Mouse (Mus musculus) limb, embryonic 12.5 days (tissue): ENCODE measurements around the gene Heatr6. TPM values are rescaled to one million over a fixed set of nuclear protein-coding genes. Genes with fewer than 3 reads are reported as not detected.
A peak's percentile ranks its signal among the peaks of the same experiment; 100 is the strongest.

ENCODE experiments used
- ATAC-seq: fragments of 200-750 bp; cut with Nextera tagmentation; 2 replicates; pipeline ENCODE4 v1.8.0; 2017; ENCODE audit warnings: low read depth, moderate TSS enrichment; ENCODE audit not compliant: insufficient number of reproducible peaks, insufficient read depth, low FRiP score, low TSS enrichment
- H3K27ac ChIP-seq: fragments of 300-500 bp; sonication (generic); 2 replicates; pipeline ENCODE4 v1.5.1; 2016; ENCODE audit warnings: mild to moderate bottlenecking, moderate library complexity
- H3K27me3 ChIP-seq: fragments of 300-500 bp; sonication (generic); 2 replicates; pipeline ENCODE4 v1.6.1; 2016; ENCODE audit warnings: mild to moderate bottlenecking, moderate library complexity
- H3K36me3 ChIP-seq: fragments of 300-500 bp; sonication (generic); 2 replicates; pipeline ENCODE4 v1.6.1; 2016; ENCODE audit warnings: mild to moderate bottlenecking, moderate library complexity
- H3K4me1 ChIP-seq: fragments of 300-500 bp; sonication (generic); replicated peaks from 2 replicates; pipeline ENCODE4 v1.6.1; 2016
- H3K4me2 ChIP-seq: fragments of 300-500 bp; sonication (generic); 2 replicates; pipeline ENCODE4 v1.6.1; 2016; ENCODE audit warnings: mild to moderate bottlenecking, moderate library complexity
- H3K4me3 ChIP-seq: fragments of 300-500 bp; sonication (generic); replicated peaks from 2 replicates; pipeline ENCODE4 v1.5.1; 2016; ENCODE audit warnings: mild to moderate bottlenecking
- H3K9ac ChIP-seq: fragments of 300-500 bp; sonication (generic); replicated peaks from 2 replicates; pipeline ENCODE4 v1.6.1; 2016; ENCODE audit warnings: mild to moderate bottlenecking, moderate library complexity
- H3K9me3 ChIP-seq: fragments of 300-500 bp; sonication (generic); 2 replicates; pipeline ENCODE4 v1.6.1; 2016; ENCODE audit warnings: mild to moderate bottlenecking, moderate library complexity
- WGBS: fragments of 180-500 bp; shearing (Covaris S2); methylation state at CpG from one replicate; pipeline ENCODE4 v1.1.7; 2016; 5-methylcytosine and 5-hydroxymethylcytosine counted together
- polyA plus RNA-seq: library from polyadenylated mRNA; unstranded; fragments of >200 nt; fragmentation: Nextera tagmentation; extraction: Ambion mirVana; gene quantifications from 2 replicates; pipeline ENCODE4 v1.2.1, GENCODE M21; 2016

Heatr6 gene
- polyA plus RNA-seq, 1 experiment from 2014 or later = 30.8 TPM

GRCm38 (mm10) chr11:83754227-83754626 lies 731 bp downstream of the Heatr6 start:
- H3K27ac ChIP-seq = no peak overlapping the region; the same call in 1 of the 2 replicates
- no peaks in the 10 kb centered on the region; the same call in 1 of the 2 replicates for H3K27me3 ChIP-seq
- peak overlapping the region; percentile 74 for H3K4me2 ChIP-seq
- peaks cover 12% of the 10 kb centered on the region for H3K4me1 ChIP-seq
- 9% methylated on average over 8 of the region's 8 CpGs for WGBS
- peaks cover 34% of the 10 kb centered on the region for H3K36me3 ChIP-seq
- H3K4me3 ChIP-seq = peak overlapping the region; percentile 83
- peak overlapping the region; percentile 84 for H3K9ac ChIP-seq
- no peak for ATAC-seq
- H3K9me3 ChIP-seq = no peaks in the 10 kb centered on the region

DNA sequence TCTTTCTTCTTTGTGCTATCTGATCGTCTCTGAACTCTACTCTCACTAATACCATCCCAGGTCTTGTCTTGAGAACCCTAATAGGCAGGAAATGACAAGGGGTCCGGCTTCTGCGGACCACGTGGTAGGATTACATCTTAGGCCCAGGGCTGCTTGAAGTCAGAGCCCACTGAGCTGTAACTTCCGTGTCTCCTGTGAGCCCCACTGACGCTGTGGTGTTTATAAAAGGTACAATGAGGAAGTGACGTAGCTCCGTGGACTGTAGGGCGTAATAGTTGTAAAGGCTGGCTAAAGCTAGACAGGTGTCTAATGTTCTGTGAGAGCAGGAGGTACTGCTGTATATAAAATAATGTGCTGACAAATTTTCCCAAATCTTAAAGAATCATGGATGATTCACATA lies 13.8 kb downstream of the Heatr6 start:
- no peak overlapping the region for H3K9ac ChIP-seq
- no peak overlapping the region for H3K27ac ChIP-seq
- no peaks in the 10 kb centered on the region for H3K4me1 ChIP-seq
- H3K36me3 ChIP-seq = peaks cover 97% of the 10 kb centered on the region
- H3K4me3 ChIP-seq = no peak overlapping the region
- no peak overlapping the region for H3K4me2 ChIP-seq
- H3K9me3 ChIP-seq = no peaks in the 10 kb centered on the region
- ATAC-seq = no peak
- 92% methylated on average over 9 of the region's 9 CpGs for WGBS
- no peaks in the 10 kb centered on the region for H3K27me3 ChIP-seq

DNA sequence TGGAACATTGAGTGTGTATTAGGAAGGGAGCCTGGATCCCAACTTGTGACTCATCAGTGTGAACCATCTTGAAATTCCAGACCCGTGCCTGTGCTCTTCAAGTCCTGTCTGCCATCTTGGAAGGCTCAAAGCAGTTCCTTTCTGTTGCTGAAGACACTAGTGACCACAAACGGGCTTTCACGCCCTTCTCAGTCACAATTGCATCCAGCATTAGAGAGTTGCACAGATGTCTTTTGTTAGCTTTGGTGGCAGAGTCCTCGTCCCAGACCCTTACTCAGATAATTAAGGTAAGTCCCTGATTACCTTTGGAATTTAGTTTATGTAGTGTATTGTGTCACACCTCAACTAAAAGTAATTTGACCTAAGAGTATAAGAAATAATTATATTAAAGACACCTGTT lies 15.5 kb downstream of the Heatr6 start:
- H3K27me3 ChIP-seq = no peaks in the 10 kb centered on the region
- WGBS = 85% methylated on average over 4 of the region's 4 CpGs
- ATAC-seq = no peak
- H3K4me1 ChIP-seq = no peaks in the 10 kb centered on the region
- H3K4me2 ChIP-seq = no peak overlapping the region
- no peaks in the 10 kb centered on the region for H3K9me3 ChIP-seq
- peaks cover 97% of the 10 kb centered on the region for H3K36me3 ChIP-seq
- H3K27ac ChIP-seq = no peak overlapping the region
- no peak overlapping the region for H3K4me3 ChIP-seq
- H3K9ac ChIP-seq = no peak overlapping the region

- WGBS = 93% methylated on average over 7 of the region's 7 CpGs
- ATAC-seq = no peak
- H3K36me3 ChIP-seq = peaks cover 99% of the 10 kb centered on the region
- H3K27me3 ChIP-seq = no peaks in the 10 kb centered on the region
- H3K27ac ChIP-seq = no peak overlapping the region
- no peak overlapping the region for H3K9ac ChIP-seq
- H3K4me1 ChIP-seq = no peaks in the 10 kb centered on the region
- no peak overlapping the region for H3K4me2 ChIP-seq
- H3K9me3 ChIP-seq = no peaks in the 10 kb centered on the region
- no peak overlapping the region for H3K4me3 ChIP-seq
These were observed 17.5 kb downstream of the Heatr6 start for GRCm38 (mm10) chr11:83771014-83771413.

- 92% methylated on average over 6 of the region's 6 CpGs for WGBS
These were observed 18.8 kb downstream of the Heatr6 start for GRCm38 (mm10) chr11:83772341-83772740.

GRCm38 (mm10) chr11:83773691-83774090 lies 20.2 kb downstream of the Heatr6 start:
- Histone ChIP-seq H3K4me3 (no peak overlapping the region), H3K4me2 (no peak overlapping the region), H3K27me3 (no peaks in the 10 kb centered on the region), H3K4me1 (no peaks in the 10 kb centered on the region), H3K9me3 (no peaks in the 10 kb centered on the region), H3K9ac (no peak overlapping the region), H3K36me3 (peaks cover 99% of the 10 kb centered on the region), H3K27ac (no peak overlapping the region)
- 88% methylated on average over 16 of the region's 16 CpGs for WGBS
- ATAC-seq = no peak

More at GRCm38 (mm10) chr11:83772341-83772740, 18.8 kb downstream of the Heatr6 start:
- H3K4me2 ChIP-seq = no peak overlapping the region
- no peak for ATAC-seq
- H3K9me3 ChIP-seq = no peaks in the 10 kb centered on the region
- no peaks in the 10 kb centered on the region for H3K27me3 ChIP-seq
- H3K36me3 ChIP-seq = peaks cover 99% of the 10 kb centered on the region
- H3K4me3 ChIP-seq = no peak overlapping the region
- no peak overlapping the region for H3K9ac ChIP-seq
- no peak overlapping the region for H3K27ac ChIP-seq
- no peaks in the 10 kb centered on the region for H3K4me1 ChIP-seq

DNA sequence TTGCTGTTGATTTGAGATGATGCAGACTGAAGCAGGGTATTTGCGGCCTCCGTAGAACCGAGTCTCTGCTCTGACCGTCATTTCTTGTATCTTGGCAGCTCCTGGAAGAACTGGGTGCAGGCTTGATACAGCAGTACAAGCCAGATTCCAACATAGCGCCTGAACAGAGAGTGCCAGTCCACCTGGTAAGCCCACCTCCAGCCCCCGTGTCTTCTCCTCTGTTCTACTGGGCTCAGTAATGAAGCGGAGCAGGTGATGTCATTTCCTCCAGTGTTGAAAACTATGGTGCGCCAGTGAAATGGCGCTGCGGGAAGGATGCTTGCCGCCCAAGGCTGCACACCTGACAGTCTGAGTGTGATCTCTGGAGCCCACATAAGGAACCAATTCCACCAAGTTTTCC lies 20.8 kb downstream of the Heatr6 start:
- H3K27ac ChIP-seq = no peak overlapping the region
- no peak for ATAC-seq
- peaks cover 99% of the 10 kb centered on the region for H3K36me3 ChIP-seq
- H3K4me2 ChIP-seq = no peak overlapping the region
- no peak overlapping the region for H3K9ac ChIP-seq
- H3K4me1 ChIP-seq = no peaks in the 10 kb centered on the region
- no peaks in the 10 kb centered on the region for H3K9me3 ChIP-seq
- 92% methylated on average over 11 of the region's 11 CpGs for WGBS
- no peak overlapping the region for H3K4me3 ChIP-seq
- H3K27me3 ChIP-seq = no peaks in the 10 kb centered on the region

DNA sequence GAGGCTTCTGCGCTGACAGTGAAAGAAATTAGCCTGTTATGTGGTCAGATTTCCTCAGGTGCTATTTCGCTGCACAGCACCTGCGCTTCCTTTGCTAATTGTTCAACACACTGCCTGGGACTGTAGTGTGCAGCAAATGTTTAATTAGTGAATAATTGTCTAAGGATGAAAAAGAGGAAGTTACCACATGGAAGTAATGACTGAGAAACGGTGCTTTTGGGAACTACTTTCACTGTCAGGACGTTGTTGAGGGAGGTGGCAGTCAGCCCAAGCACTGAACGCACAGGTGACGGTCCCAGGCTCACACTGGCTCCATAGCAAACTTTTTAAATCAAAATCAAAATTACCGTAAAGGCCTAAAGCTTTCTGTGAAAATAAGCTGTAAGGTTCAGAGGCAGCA lies 23.3 kb downstream of the Heatr6 start:
- Histone ChIP-seq H3K36me3 (peaks cover 99% of the 10 kb centered on the region), H3K4me1 (no peaks in the 10 kb centered on the region), H3K27me3 (no peaks in the 10 kb centered on the region), H3K4me2 (no peak overlapping the region), H3K4me3 (no peak overlapping the region), H3K27ac (no peak overlapping the region), H3K9me3 (no peaks in the 10 kb centered on the region), H3K9ac (no peak overlapping the region)
- ATAC-seq = no peak
- 92% methylated on average over 8 of the region's 8 CpGs for WGBS

- Histone ChIP-seq H3K4me3 (no peak overlapping the region), H3K4me2 (no peak overlapping the region), H3K4me1 (0 out of 2 replicates have a peak, but pooled peaks cover 3% of the 10 kb centered on the region), H3K9ac (no peak overlapping the region), H3K27me3 (no peaks in the 10 kb centered on the region), H3K36me3 (peaks cover 44% of the 10 kb centered on the region), H3K27ac (no peak overlapping the region), H3K9me3 (no peaks in the 10 kb centered on the region)
- no peak for ATAC-seq
- 88% methylated on average over 14 of the region's 14 CpGs for WGBS
These were observed 30.6 kb downstream of the Heatr6 start for GRCm38 (mm10) chr11:83783931-83784600.

DNA sequence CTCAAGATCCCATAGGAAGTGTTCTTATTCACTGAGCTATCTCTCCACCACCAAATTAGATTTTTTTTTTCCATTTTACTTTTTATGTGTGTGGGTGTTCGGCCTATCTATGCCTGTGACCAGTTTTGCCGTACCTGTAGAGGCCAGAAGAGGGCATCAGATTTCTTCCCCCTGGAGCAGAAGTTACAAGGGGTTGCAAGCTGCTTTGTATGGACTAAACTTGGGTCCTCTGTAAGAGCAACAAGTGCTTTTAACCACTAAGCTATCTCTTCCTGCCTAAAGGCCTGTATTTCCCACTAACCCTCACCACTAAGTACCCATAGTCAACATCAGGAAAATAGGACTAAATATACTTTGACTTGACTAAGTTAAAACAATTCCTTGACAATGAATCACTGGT lies 31.2 kb downstream of the Heatr6 start:
- Histone ChIP-seq H3K4me2 (no peak overlapping the region), H3K9me3 (no peaks in the 10 kb centered on the region), H3K27ac (no peak overlapping the region), H3K4me3 (no peak overlapping the region), H3K27me3 (no peaks in the 10 kb centered on the region), H3K4me1 (0 out of 2 replicates have a peak, but pooled peaks cover 3% of the 10 kb centered on the region), H3K9ac (no peak overlapping the region), H3K36me3 (peaks cover 38% of the 10 kb centered on the region)
- ATAC-seq = no peak
- 90% methylated on average over 2 of the region's 2 CpGs for WGBS

DNA sequence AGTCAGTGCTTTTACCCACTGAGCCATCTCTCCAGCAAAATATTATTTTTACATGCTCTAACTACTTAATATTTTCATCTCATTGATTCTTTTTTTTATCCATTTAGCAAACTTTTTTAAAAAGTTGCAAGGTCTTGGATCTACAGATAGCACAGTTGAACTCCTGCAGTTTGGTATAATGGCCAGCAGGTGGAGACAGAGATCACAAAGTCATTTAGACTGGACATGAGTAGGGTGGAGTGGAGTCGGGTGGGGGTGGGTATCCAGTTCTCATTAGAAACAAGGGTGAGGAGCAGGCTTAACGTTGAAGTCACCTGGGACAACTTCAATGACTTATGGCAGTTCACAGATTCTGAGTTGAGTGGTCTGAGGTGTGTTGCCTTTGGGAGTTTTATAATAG lies 31.9 kb downstream of the Heatr6 start:
- H3K9ac ChIP-seq = no peak overlapping the region
- no peak overlapping the region for H3K4me2 ChIP-seq
- H3K4me1 ChIP-seq = 0 out of 2 replicates have a peak, but pooled peaks cover 3% of the 10 kb centered on the region
- no peaks in the 10 kb centered on the region for H3K27me3 ChIP-seq
- no peaks in the 10 kb centered on the region for H3K9me3 ChIP-seq
- no peak overlapping the region for H3K27ac ChIP-seq
- WGBS = 13% methylated on average over 2 of the region's 2 CpGs
- no peak overlapping the region for H3K4me3 ChIP-seq
- peaks cover 31% of the 10 kb centered on the region for H3K36me3 ChIP-seq
- ATAC-seq = no peak

DNA sequence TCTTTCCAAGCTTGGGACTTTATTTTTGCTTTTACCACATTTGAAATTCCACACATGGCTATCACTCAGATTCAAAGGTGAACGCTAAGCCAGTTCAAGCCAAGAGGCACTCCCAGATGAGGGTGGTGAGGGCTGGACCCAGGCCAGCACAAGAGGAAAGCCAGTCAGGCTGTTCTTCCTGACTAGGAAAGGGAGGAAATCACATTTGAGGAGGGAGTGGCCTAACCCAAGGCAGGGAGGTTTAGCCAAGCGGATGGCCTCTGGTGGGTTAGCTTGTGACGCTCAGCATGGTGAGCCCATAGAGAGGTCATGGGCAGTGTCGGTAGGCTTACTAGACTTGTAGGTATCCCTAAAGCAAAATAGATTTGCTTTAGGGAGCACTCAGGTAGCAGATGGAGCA lies 33.3 kb downstream of the Heatr6 start:
- H3K4me1 ChIP-seq = 0 out of 2 replicates have a peak, but pooled peaks cover 3% of the 10 kb centered on the region
- no peak for ATAC-seq
- H3K27me3 ChIP-seq = no peaks in the 10 kb centered on the region
- no peak overlapping the region for H3K4me3 ChIP-seq
- H3K9ac ChIP-seq = no peak overlapping the region
- no peaks in the 10 kb centered on the region for H3K9me3 ChIP-seq
- 75% methylated on average over 4 of the region's 4 CpGs for WGBS
- no peak overlapping the region for H3K27ac ChIP-seq
- H3K4me2 ChIP-seq = no peak overlapping the region
- H3K36me3 ChIP-seq = peaks cover 17% of the 10 kb centered on the region
